Mouse (Mus musculus) hematopoietic multipotent progenitor cell, adult 10-12 weeks (in vitro differentiated cells): Measurements from ENCODE around the gene Hist1h2bj. TPM values are rescaled to one million over a fixed set of nuclear protein-coding genes. Genes with fewer than 3 reads are reported as not detected.

Source experiments
- polyA plus RNA-seq: library from polyadenylated mRNA; stranded (reverse); fragments of >175 nt; gene quantifications from 2 replicates; pipeline ENCODE4 v1.2.3, GENCODE M21; 2012; ENCODE audit warnings: low replicate concordance

Gene Hist1h2bj
- 4.1 and 4.8 TPM in 2 replicates for polyA plus RNA-seq

DNA sequence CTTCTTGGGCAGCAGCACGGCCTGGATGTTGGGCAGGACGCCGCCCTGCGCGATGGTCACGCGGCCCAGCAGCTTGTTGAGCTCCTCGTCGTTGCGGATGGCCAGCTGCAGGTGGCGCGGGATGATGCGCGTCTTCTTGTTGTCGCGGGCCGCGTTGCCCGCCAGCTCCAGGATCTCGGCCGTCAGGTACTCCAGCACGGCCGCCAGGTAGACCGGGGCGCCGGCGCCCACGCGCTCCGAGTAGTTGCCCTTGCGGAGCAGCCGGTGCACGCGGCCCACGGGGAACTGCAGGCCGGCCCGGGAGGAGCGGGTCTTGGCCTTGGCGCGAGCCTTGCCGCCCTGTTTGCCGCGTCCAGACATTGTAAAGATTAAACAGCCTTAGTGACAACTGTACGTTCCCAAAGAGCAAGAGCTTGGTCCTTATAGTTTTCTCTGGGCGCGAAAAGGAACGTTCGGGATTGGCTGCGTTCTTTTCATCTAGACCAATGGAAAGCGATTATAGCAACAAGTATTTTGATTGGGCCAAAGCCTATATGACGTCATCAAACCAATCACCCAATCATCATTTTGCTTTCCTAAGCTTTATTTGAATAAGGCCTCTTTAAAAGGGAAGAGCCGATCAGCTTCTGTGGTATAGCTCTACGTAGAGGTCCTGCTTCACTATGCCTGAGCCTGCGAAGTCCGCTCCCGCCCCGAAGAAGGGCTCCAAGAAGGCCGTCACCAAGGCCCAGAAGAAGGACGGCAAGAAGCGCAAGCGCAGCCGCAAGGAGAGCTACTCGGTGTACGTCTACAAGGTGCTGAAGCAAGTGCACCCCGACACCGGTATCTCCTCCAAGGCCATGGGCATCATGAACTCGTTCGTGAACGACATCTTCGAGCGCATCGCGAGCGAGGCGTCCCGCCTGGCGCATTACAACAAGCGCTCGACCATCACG lies at the start of gene Hist1h2bj, which contains the start of gene Hist1h2ag:
Gene Hist1h2bj (plus strand): TSS at position 647 of the 935 bp plus-strand sequence.
Gene Hist1h2ag (minus strand): TSS at position 377 of the 935 bp plus-strand sequence.

DNA sequence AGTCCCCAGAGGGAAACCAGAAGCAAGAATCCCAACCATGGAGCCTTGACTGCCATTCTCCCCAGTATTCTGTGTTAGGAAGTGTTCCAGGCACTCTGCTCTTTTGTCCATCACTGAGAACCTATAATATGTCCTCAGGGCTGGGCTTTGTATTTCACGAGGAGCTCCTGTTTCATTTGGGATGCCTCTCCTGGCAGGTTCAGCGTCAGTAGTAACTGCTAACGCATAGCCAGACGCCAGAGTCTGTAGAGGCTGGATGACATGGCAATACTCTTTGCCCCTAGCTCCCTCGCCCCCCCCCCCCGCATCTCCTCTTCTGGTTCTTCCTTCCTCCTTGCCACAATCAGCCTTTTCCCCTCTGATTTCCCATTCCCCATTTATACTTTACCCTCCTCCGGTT lies 33.4 kb upstream of the Hist1h2bj start, which contains the start of gene Prss16:
Gene Prss16 (minus strand): TSS at position 101 of the 400 bp plus-strand sequence.

DNA sequence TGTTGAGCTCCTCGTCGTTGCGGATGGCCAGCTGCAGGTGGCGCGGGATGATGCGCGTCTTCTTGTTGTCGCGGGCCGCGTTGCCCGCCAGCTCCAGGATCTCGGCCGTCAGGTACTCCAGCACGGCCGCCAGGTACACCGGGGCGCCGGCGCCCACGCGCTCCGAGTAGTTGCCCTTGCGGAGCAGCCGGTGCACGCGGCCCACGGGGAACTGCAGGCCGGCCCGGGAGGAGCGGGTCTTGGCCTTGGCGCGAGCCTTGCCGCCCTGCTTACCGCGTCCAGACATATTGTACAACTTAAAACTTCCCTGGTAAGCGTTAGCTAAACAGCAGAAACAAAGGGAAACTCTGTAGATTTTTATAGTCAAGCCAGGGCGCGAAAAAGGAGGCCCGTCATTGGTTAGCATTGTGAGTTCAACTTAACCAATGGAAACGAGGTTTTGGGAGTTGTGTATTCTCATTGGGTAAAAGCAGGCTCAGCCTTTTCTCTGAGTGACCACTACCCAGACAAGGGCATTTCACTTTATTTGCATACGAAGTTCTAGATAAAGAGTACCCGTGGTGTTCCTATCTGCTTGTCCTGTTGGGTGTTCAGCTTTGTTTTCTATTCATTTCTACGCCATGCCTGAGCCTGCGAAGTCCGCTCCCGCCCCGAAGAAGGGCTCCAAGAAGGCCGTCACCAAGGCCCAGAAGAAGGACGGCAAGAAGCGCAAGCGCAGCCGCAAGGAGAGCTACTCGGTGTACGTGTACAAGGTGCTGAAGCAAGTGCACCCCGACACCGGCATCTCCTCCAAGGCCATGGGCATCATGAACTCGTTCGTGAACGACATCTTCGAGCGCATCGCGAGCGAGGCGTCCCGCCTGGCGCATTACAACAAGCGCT lies 7.5 kb upstream of the Hist1h2bj start, which contains the start of the genes Hist1h2ah and Hist1h2bk:
Gene Hist1h2ah (minus strand): TSS at position 302 of the 882 bp plus-strand sequence.
Gene Hist1h2bk (plus strand): TSS at position 604 of the 882 bp plus-strand sequence.

DNA sequence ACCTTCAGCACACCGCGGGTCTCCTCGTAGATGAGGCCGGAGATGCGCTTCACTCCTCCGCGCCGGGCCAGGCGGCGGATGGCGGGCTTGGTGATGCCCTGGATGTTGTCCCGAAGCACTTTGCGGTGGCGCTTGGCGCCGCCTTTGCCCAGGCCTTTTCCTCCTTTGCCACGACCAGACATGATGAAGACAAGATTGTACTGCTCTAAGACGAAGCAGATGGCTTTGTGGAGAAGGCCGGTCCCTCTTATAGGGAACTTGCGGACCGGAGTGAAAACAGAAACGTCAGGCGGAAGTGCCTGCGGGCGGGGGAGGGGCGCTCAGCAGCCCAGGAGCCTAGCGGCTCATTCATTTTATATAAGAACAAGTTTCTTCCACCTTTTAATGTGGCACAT lies 1.9 kb upstream of the Hist1h2bj start, which contains the start of gene Hist1h4i:
Gene Hist1h4i (minus strand): TSS at position 221 of the 395 bp plus-strand sequence.

DNA sequence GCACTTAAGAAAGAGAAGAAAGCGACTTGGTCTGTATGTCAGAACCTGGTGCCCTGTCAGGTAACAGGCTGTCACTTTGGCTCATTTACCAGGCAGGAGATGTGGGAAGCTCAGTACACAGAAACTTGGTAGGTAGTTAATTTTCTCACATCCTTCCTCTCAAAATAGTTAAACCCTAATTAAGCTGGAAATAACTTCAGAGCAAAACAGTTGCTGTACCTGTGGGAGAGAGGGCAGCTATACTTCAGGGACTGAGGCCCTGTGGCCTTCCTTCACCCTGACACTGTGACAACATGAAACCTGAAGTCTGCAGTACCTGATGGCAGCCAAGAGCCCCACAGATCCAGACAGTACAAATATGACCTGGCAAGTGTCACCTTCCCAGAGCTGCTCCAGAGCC lies 41.1 kb downstream of the Hist1h2bj start, which contains the start of gene Vmn1r188:
Gene Vmn1r188 (plus strand): TSS at position 301 of the 400 bp plus-strand sequence.

Other genes starting within 250 kb of the Hist1h2bj start
- gene Hist1h2bq, start 233.0 kb upstream of the Hist1h2bj start, polyA plus RNA-seq: 5.8 and 8.5 TPM in 2 replicates
- 1,820 and 2,295 TPM in 2 replicates for gene Hist1h2ao, start 232.7 kb upstream of the Hist1h2bj start, polyA plus RNA-seq
- gene Hist1h4m, start 231.5 kb upstream of the Hist1h2bj start, polyA plus RNA-seq: 19.5 and 44.0 TPM in 2 replicates
- gene Hist1h4n, start 211.0 kb upstream of the Hist1h2bj start, polyA plus RNA-seq: 19.6 and 28.2 TPM in 2 replicates
- 1,183 and 6,694 TPM in 2 replicates for gene Hist1h2ap, start 209.7 kb upstream of the Hist1h2bj start, polyA plus RNA-seq
- gene Hist1h2br, start 209.5 kb upstream of the Hist1h2bj start, polyA plus RNA-seq: 5.3 and 9.4 TPM in 2 replicates
- gene Zfp184, start 98.1 kb upstream of the Hist1h2bj start, polyA plus RNA-seq: 0.08 and 0.25 TPM in 2 replicates
- gene Pom121l2, start 62.0 kb upstream of the Hist1h2bj start, polyA plus RNA-seq: not detected in 2 replicates
- 0.55 and 1.3 TPM in 2 replicates for gene Prss16, start 33.5 kb upstream of the Hist1h2bj start, polyA plus RNA-seq
- 0.54 and 2.4 TPM in 2 replicates for gene Hist1h2ah, start 7.6 kb upstream of the Hist1h2bj start, polyA plus RNA-seq
- gene Hist1h2bk, start 7.3 kb upstream of the Hist1h2bj start, polyA plus RNA-seq: 2.3 and 6.0 TPM in 2 replicates
- gene Hist1h4i, start 1.9 kb upstream of the Hist1h2bj start, polyA plus RNA-seq: 17.4 and 21.6 TPM in 2 replicates
- 5.8 and 8.8 TPM in 2 replicates for gene Hist1h2ag, start 270 bp upstream of the Hist1h2bj start, polyA plus RNA-seq
- not detected in 2 replicates for gene Vmn1r188, start 41.2 kb downstream of the Hist1h2bj start, polyA plus RNA-seq
- gene Vmn1r189, start 62.6 kb downstream of the Hist1h2bj start, polyA plus RNA-seq: not detected in 2 replicates
- not detected in 2 replicates for gene Vmn1r191, start 140.8 kb downstream of the Hist1h2bj start, polyA plus RNA-seq
- not detected in 2 replicates for gene Vmn1r192, start 147.9 kb downstream of the Hist1h2bj start, polyA plus RNA-seq
- gene Vmn1r193, start 179.9 kb downstream of the Hist1h2bj start, polyA plus RNA-seq: not detected in 2 replicates
- gene Vmn1r194, start 201.0 kb downstream of the Hist1h2bj start, polyA plus RNA-seq: not detected in 2 replicates
- not detected in 2 replicates for gene Vmn1r195, start 227.3 kb downstream of the Hist1h2bj start, polyA plus RNA-seq
- gene Vmn1r196, start 246.7 kb downstream of the Hist1h2bj start, polyA plus RNA-seq: not detected in 2 replicates